Mouse (Mus musculus) hindbrain, embryonic 14.5 days (tissue): ENCODE results near the gene Gm9747. TPM values are rescaled to one million over a fixed set of nuclear protein-coding genes. Genes with fewer than 3 reads are reported as not detected.

Experiments
- ATAC-seq: fragments of 200-750 bp; cut with Nextera tagmentation; 2 replicates; pipeline ENCODE4 v1.8.0; 2017; ENCODE audit warnings: moderate number of reproducible peaks, mild to moderate bottlenecking, moderate TSS enrichment, moderate library complexity; ENCODE audit not compliant: low FRiP score
- DNase-seq: peaks from one replicate; pipeline ENCODE4 v3.0.0-alpha.2; 2015; ENCODE audit warnings: low spot score
- H3K27ac ChIP-seq: fragments of 300-500 bp; sonication (generic); 2 replicates; pipeline ENCODE4 v1.5.1; 2014; ENCODE audit warnings: mild to moderate bottlenecking, moderate library complexity
- H3K27me3 ChIP-seq: fragments of 300-500 bp; sonication (generic); 2 replicates; pipeline ENCODE4 v1.6.1; 2014; ENCODE audit warnings: mild to moderate bottlenecking, low read length, mixed read lengths; ENCODE audit not compliant: control insufficient read depth, insufficient read depth
- H3K36me3 ChIP-seq: fragments of 300-500 bp; sonication (generic); replicated peaks from 2 replicates; pipeline ENCODE4 v1.6.1; 2014; ENCODE audit not compliant: control insufficient read depth, insufficient read depth
- H3K4me1 ChIP-seq: fragments of 300-500 bp; sonication (generic); replicated peaks from 2 replicates; pipeline ENCODE4 v1.6.1; 2014; ENCODE audit warnings: antibody characterized with exemption, low read length, mixed read lengths; ENCODE audit not compliant: control insufficient read depth, insufficient read depth
- H3K4me2 ChIP-seq: fragments of 300-500 bp; sonication (generic); replicated peaks from 2 replicates; pipeline ENCODE4 v1.6.1; 2014; ENCODE audit warnings: mild to moderate bottlenecking, moderate library complexity
- H3K4me3 ChIP-seq: fragments of 300-500 bp; sonication (generic); replicated peaks from 2 replicates; pipeline ENCODE4 v1.5.1; 2014; ENCODE audit warnings: mild to moderate bottlenecking, low read length
- H3K9ac ChIP-seq: fragments of 300-500 bp; sonication (generic); 2 replicates; pipeline ENCODE4 v1.6.1; 2014
- H3K9me3 ChIP-seq: fragments of 300-500 bp; sonication (generic); 2 replicates; pipeline ENCODE4 v1.6.1; 2016; ENCODE audit warnings: low read length; ENCODE audit not compliant: control insufficient read depth
- WGBS: fragments of 180-500 bp; shearing (Covaris S2); extraction: QIAGEN DNeasy Blood & Tissue Kit; methylation state at CpG from one replicate; pipeline ENCODE4 v1.1.7; 2014; 5-methylcytosine and 5-hydroxymethylcytosine counted together
- polyA plus RNA-seq: library from polyadenylated mRNA; unstranded; fragments of >200 nt; fragmentation: Nextera tagmentation; extraction: Ambion mirVana; gene quantifications from 2 replicates; pipeline ENCODE4 v1.2.1, GENCODE M21; 2014

Gm9747 gene
- polyA plus RNA-seq = 32.6 and 34.5 TPM in 2 replicates

- no peak for ATAC-seq
- WGBS = 96% methylated on average over 3 of the region's 3 CpGs
- Histone ChIP-seq H3K36me3 (peaks cover 10% of the 10 kb centered on the region), H3K4me1 (no peaks in the 10 kb centered on the region), H3K4me2 (no peak within 1 kb of the TSS), H3K9me3 (no peaks in the 10 kb centered on the region), H3K9ac (no peak within 1 kb of the TSS), H3K27me3 (no peaks in the 10 kb centered on the region), H3K4me3 (no peak within 1 kb of the TSS), H3K27ac (no peak within 1 kb of the TSS)
- no peak for DNase-seq
Observed at GRCm38 (mm10) chr1:82232812-82233211, at the start of gene Gm9747. TSS of gene Gm9747 (plus strand) at chr1:82233112.

GRCm38 (mm10) chr1:82183913-82184442 is 48.9 kb upstream of the Gm9747 start:
- H3K36me3 ChIP-seq = no peaks in the 10 kb centered on the region
- H3K9ac ChIP-seq = no peak overlapping the region
- H3K4me3 ChIP-seq = no peak overlapping the region
- no peaks in the 10 kb centered on the region for H3K27me3 ChIP-seq
- no peak for DNase-seq
- no peaks in the 10 kb centered on the region for H3K9me3 ChIP-seq
- no peak overlapping the region for H3K4me2 ChIP-seq
- H3K27ac ChIP-seq = no peak overlapping the region
- H3K4me1 ChIP-seq = no peaks in the 10 kb centered on the region
- whole genome bisulfite sequencing = 81% methylated on average over 8 of the region's 8 CpGs
- ATAC-seq = no peak

GRCm38 (mm10) chr1:82188549-82189231 is 44.2 kb upstream of the Gm9747 start:
- DNase-seq (no peak), ATAC-seq (no peak)
- no peak overlapping the region for H3K4me3 ChIP-seq
- no peak overlapping the region for H3K27ac ChIP-seq
- no peaks in the 10 kb centered on the region; the same call in 1 of the 2 replicates for H3K4me1 ChIP-seq
- H3K9me3 ChIP-seq = no peaks in the 10 kb centered on the region
- no peak overlapping the region for H3K9ac ChIP-seq
- no peaks in the 10 kb centered on the region for H3K36me3 ChIP-seq
- no peaks in the 10 kb centered on the region for H3K27me3 ChIP-seq
- H3K4me2 ChIP-seq = no peak overlapping the region
- 83% methylated on average over 10 of the region's 10 CpGs for WGBS

GRCm38 (mm10) chr1:82189516-82189915 is 43.4 kb upstream of the Gm9747 start:
- H3K9me3 ChIP-seq = no peaks in the 10 kb centered on the region
- H3K36me3 ChIP-seq = no peaks in the 10 kb centered on the region
- no peak overlapping the region for H3K4me2 ChIP-seq
- DNase-seq = no peak
- H3K9ac ChIP-seq = no peak overlapping the region
- H3K4me3 ChIP-seq = no peak overlapping the region
- 52% methylated on average over 3 of the region's 3 CpGs for WGBS
- H3K27me3 ChIP-seq = no peaks in the 10 kb centered on the region
- H3K27ac ChIP-seq = no peak overlapping the region
- ATAC-seq = no peak
- H3K4me1 ChIP-seq = no peaks in the 10 kb centered on the region; the same call in 1 of the 2 replicates

GRCm38 (mm10) chr1:82191579-82191978 is 41.3 kb upstream of the Gm9747 start:
- H3K27ac ChIP-seq = no peak overlapping the region
- no peak overlapping the region for H3K9ac ChIP-seq
- no peak overlapping the region for H3K4me2 ChIP-seq
- H3K27me3 ChIP-seq = no peaks in the 10 kb centered on the region
- H3K36me3 ChIP-seq = no peaks in the 10 kb centered on the region
- no peaks in the 10 kb centered on the region; the same call in 1 of the 2 replicates for H3K4me1 ChIP-seq
- no peak overlapping the region for H3K4me3 ChIP-seq
- no peaks in the 10 kb centered on the region for H3K9me3 ChIP-seq
- 45% methylated on average over 3 of the region's 3 CpGs for WGBS
- DNase-seq = no peak
- ATAC-seq = no peak

GRCm38 (mm10) chr1:82199918-82200317 is 33.0 kb upstream of the Gm9747 start:
- Histone ChIP-seq H3K9me3 (no peaks in the 10 kb centered on the region), H3K9ac (no peak overlapping the region), H3K27me3 (no peaks in the 10 kb centered on the region), H3K36me3 (no peaks in the 10 kb centered on the region), H3K4me2 (no peak overlapping the region), H3K4me1 (no peaks in the 10 kb centered on the region), H3K27ac (no peak overlapping the region), H3K4me3 (no peak overlapping the region)
- no peak for DNase-seq
- ATAC-seq = no peak
- WGBS = 50% methylated on average over 1 of the region's 1 CpGs

- no peak for ATAC-seq
- Histone ChIP-seq H3K27me3 (no peaks in the 10 kb centered on the region), H3K27ac (no peak overlapping the region), H3K9me3 (no peaks in the 10 kb centered on the region), H3K4me2 (no peak overlapping the region), H3K4me1 (no peaks in the 10 kb centered on the region), H3K9ac (no peak overlapping the region), H3K36me3 (no peaks in the 10 kb centered on the region), H3K4me3 (no peak overlapping the region)
- no peak for DNase-seq
- WGBS = 86% methylated on average over 7 of the region's 7 CpGs
Observed at GRCm38 (mm10) chr1:82200636-82201035, 32.3 kb upstream of the Gm9747 start.

- Histone ChIP-seq H3K4me2 (no peak overlapping the region), H3K4me1 (no peaks in the 10 kb centered on the region), H3K9me3 (no peaks in the 10 kb centered on the region), H3K27me3 (no peaks in the 10 kb centered on the region), H3K36me3 (no peaks in the 10 kb centered on the region), H3K4me3 (no peak overlapping the region), H3K27ac (no peak overlapping the region), H3K9ac (no peak overlapping the region)
- DNase-seq = no peak
- WGBS = 94% methylated on average over 5 of the region's 5 CpGs
- ATAC-seq = no peak
Observed at GRCm38 (mm10) chr1:82207511-82207910, 25.4 kb upstream of the Gm9747 start.

GRCm38 (mm10) chr1:82220673-82221396 is 12.1 kb upstream of the Gm9747 start:
- DNase-seq (no peak), ATAC-seq (no peak)
- H3K4me3 ChIP-seq = no peak overlapping the region
- H3K9me3 ChIP-seq = no peaks in the 10 kb centered on the region
- H3K27ac ChIP-seq = no peak overlapping the region
- 37% methylated on average over 12 of the region's 12 CpGs for WGBS
- no peak overlapping the region for H3K9ac ChIP-seq
- no peaks in the 10 kb centered on the region for H3K36me3 ChIP-seq
- H3K27me3 ChIP-seq = no peaks in the 10 kb centered on the region
- 0 out of 2 replicates have a peak, but pooled peaks cover 5% of the 10 kb centered on the region for H3K4me1 ChIP-seq
- H3K4me2 ChIP-seq = no peak overlapping the region
